Mouse (Mus musculus) cerebellum, adult 2 months (tissue): ENCODE measurements around the gene L3mbtl3.

Source experiments
- CTCF ChIP-seq: fragments of 200-500 bp; IDR thresholded peaks from 2 replicates; pipeline ENCODE4 v1.5.1; 2011; ENCODE audit warnings: low read depth, mild to moderate bottlenecking, control low read depth, low read length, moderate library complexity, borderline replicate concordance; ENCODE audit not compliant: insufficient read depth
- POLR2A ChIP-seq: fragments of 200-500 bp; IDR thresholded peaks from 2 replicates; pipeline ENCODE4 v1.6.1; 2011; ENCODE audit warnings: low read length, control low read depth, borderline replicate concordance; ENCODE audit not compliant: insufficient read depth

DNA sequence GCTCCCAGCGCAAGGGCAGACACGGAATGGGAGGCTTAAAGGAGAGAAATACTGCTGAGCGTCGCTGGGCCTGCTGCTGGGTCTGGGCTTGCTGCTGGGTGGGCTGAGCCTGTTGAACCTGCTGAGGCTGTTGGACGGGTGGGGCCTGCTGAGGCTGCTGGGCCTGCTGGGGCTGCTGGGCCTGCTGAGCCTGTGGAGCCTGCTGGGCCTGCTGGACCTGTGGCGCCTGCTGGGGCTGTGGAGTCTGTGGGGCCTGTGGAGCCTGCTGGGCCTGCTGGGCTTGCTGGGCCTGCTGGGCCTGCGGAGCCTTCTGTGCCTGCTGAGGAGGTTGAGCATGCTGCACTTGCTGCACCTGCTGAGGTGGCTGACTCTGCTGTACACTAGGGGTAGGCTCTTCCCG lies 95.8 kb downstream of the L3mbtl3 start:
- no peak for TF ChIP-seq CTCF
- no peak for TF ChIP-seq POLR2A
